Mouse (Mus musculus): Measurements from ENCODE around the gene Mmp20. TPM values are rescaled to one million over a fixed set of nuclear protein-coding genes. Genes with fewer than 3 reads are reported as not detected.

Mmp20 gene
- total RNA-seq, 1 experiment from 2014 or later: not detected

GRCm38 (mm10) chr9:7691790-7692189 lies 63.8 kb downstream of the Mmp20 start, which contains the start of gene Mmp7:
Mmp7 (plus strand) TSS chr9:7692090.
- DNase-seq: no peak

DNA sequence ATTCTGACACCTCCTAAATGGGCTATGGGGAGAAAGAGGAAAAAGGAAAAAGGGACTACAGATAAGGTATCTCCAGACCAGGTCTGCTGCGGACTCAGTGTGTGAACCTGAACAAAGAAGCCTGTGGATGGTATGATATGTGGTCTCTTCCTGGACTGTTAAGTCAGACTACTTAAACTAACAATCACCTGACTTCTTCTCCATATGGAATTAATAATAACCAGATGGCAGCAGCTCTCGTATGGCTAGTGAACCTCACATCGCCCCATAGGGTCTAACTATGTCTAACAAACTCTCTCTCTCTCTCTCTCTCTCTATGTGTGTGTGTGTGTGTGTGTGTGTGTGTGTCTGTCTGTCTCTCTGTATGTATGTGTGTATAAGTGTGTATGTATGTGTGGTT lies 65.9 kb downstream of the Mmp20 start:
- DNase-seq: no peak

- DNase-seq: no peak
These were observed 67.6 kb downstream of the Mmp20 start for GRCm38 (mm10) chr9:7695646-7696045.

DNA sequence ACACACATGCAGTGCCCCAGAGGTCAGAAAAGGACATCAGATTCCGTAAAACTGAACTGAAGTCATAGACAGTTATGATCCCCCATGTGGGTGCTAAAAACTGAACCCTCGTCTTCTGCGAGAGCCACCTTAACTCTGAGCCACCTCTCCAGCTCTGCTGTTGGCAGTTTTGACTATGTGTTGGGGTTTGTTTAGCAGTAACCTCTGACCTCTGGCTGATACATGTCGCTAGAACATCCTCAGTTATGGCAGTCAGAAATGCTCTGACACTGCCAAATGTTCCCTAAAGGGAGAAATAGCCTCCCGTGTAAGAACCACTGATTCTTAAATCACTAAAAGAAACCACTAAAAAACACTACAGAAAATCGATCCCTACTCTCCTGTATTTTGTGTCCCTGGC lies 80.7 kb downstream of the Mmp20 start:
- no peak for DNase-seq

DNA sequence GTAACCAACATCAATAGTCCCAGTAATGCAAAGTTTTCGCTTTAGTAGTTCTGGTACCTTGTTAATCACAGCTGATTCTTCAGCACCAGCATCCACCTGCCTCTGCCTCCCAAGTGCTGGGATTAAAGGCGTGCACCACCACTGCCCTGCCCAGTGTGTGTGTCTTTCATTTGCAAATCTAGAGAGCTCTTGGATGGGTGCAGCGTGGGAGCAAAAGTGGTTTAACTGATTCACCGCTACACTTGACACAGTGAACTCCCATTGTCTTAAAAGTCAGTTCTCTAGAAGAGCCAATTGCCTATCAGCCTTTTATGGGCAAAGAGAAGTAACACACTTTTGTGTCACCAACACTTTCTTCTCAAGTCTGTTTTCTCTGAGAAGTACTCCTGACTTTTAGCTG lies 83.2 kb downstream of the Mmp20 start:
- DNase-seq: no peak

DNA sequence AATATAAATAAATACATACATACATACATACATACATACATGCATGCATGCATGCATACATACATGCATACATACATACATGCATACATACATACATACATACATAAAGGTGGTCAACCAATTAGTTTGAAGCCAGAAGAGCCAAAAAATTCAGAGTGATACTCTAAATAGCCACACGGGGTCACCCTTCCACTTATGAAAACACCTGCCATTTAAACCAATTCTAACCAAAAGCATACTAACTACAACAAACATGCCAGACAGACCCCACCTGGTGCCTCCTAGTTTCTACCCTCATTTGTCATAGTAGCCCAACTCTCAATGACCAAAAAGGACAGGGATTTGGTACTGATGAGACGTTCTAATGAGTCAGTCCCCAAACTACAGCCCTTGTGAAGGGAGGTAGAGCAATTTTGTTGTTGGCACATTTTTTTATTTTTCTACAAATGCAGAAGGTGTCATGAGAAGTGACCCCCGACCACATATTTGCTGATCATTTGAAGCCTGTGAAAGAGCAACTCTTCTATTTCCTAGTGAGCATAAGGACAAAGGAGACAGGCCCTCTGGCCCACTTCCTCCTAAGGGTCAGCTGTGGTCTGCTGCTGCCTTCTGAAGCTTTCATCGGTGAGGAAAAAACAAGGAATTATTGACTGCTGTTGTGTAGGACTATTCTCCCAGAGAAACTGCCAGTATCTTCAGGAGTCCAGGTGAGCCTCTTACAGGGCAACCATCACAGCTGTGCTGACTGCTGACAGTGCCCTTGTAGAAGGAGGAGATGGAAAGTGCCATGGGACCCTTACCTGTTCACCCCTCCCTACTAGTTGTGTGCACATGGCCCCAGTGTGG lies 86.3 kb downstream of the Mmp20 start:
- peak; percentile 53 for DNase-seq

- no peak for DNase-seq
These were observed 86.8 kb downstream of the Mmp20 start for GRCm38 (mm10) chr9:7714908-7715175.

DNA sequence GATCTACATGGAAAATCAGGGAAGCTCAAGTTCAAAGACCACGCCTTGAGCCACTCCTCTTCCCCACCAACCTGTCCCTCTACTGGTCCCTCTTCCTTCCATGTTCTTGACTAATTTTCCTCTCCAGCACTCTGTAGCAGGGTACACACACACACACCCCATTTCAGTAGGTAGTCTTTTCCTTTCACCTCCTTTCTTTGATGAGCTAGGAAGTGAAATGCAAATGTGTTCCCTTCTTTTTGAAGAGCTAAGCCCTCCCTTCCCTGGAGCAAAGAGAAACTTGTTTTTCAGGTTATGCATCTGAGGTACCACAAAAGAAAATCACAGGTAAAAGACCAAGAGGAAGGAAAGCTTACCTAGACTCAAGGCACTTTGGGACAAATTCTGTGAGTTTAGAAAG lies 93.5 kb downstream of the Mmp20 start:
- DNase-seq: no peak

Other genes with a start within 250 kb of the Mmp20 start
- gene Mmp1b, start 240.2 kb upstream of the Mmp20 start, total RNA-seq (2021): not detected in 2 replicates
- gene Mmp3, start 182.4 kb upstream of the Mmp20 start, total RNA-seq (2021): not detected in 2 replicates
- gene Mmp10, start 125.9 kb upstream of the Mmp20 start, total RNA-seq (2021): not detected in 2 replicates
- gene Mmp8, start 69.8 kb upstream of the Mmp20 start, total RNA-seq (2021): 0.34 and 0.59 TPM in 2 replicates
- 1.8 and 2.1 TPM in 2 replicates for gene Mmp27, start 56.8 kb upstream of the Mmp20 start, total RNA-seq (2021)
- gene Mmp7, start 63.9 kb downstream of the Mmp20 start, total RNA-seq (2021): not detected in 2 replicates
- 140 and 148 TPM in 2 replicates for gene Tmem123, start 135.8 kb downstream of the Mmp20 start, total RNA-seq (2021)
- 40.6 and 46.6 TPM in 2 replicates for gene Birc2, start 208.8 kb downstream of the Mmp20 start, total RNA-seq (2021)
- 19.0 and 27.8 TPM in 2 replicates for gene Birc3, start 245.0 kb downstream of the Mmp20 start, total RNA-seq (2021)

All from adrenal gland, postnatal 14 days (tissue).